Mouse (Mus musculus): ENCODE results near the gene Slc25a25. TPM values are rescaled to one million over a fixed set of nuclear protein-coding genes. Genes with fewer than 3 reads are reported as not detected.
A peak's percentile ranks its signal among the peaks of the same experiment; 100 is the strongest.
"Not testable (repeated sequence)": the region's sequence is repeated elsewhere in the genome, so short reads cannot be mapped to it uniquely, and the experiment has no call there.

Slc25a25 gene
- total RNA-seq, 2 experiments from 2014 or later = 45.3 to 211 TPM

DNA sequence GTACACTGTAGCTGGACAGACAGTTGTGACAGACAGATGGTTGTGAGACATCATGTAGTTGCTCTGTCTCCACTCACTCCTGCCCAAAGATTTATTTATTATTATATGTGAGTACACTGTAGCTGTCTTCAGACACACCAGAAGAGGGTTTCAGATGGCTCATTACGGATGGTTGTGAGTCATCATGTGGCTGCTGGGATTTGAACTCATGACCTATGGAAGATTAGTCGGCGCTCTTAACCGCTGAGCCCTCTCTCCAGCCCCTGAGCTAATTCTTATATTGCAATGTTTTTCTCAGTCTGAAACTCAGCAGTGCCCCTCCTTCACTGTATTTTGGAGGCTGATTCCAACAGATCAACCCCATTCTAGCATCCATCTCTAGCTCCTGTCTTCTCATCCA lies 34.5 kb upstream of the Slc25a25 start:
- no peak for DNase-seq
- intact Hi-C loops (cut with DNase I) = loop anchor here (2.0 to 5.0 kb wide), 2 partner anchors 25 to 133 kb away; partner anchors contain the start of genes Ciz1 and Dnm1
- Histone ChIP-seq H3K27ac (no peak overlapping the region), H3K4me3 (no peak overlapping the region)
- TF ChIP-seq CTCF (IDR thresholded peaks at IDR 0.05) = no peak

DNA sequence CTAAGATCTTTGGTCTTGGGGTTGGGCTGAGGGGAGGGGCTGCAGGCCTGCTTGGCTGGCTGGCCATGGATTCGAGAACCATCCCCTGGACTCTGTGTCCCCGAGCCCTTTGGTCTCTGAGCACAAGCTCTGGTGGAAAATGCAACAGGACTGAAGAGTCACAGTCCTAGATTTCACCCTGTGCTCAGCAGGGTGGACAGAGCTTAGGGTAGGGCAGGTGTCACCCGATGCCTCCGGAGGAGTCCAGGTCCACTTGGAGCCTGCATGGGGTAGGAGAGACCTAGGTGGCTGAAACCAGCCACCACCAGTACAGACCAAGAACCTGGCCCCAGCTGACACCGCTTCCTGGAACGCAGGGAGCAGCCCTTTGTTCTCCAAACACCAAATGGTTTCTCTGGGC lies 33.7 kb upstream of the Slc25a25 start:
- H3K27ac ChIP-seq = no peak overlapping the region
- intact Hi-C loops (cut with DNase I) = loop anchor here (5.0 kb wide), 1 partner anchor 133 kb away; the partner anchor contains the start of genes Ciz1 and Dnm1
- no peak for TF ChIP-seq CTCF (IDR thresholded peaks at IDR 0.05)
- no peak overlapping the region for H3K4me3 ChIP-seq
- no peak for DNase-seq

DNA sequence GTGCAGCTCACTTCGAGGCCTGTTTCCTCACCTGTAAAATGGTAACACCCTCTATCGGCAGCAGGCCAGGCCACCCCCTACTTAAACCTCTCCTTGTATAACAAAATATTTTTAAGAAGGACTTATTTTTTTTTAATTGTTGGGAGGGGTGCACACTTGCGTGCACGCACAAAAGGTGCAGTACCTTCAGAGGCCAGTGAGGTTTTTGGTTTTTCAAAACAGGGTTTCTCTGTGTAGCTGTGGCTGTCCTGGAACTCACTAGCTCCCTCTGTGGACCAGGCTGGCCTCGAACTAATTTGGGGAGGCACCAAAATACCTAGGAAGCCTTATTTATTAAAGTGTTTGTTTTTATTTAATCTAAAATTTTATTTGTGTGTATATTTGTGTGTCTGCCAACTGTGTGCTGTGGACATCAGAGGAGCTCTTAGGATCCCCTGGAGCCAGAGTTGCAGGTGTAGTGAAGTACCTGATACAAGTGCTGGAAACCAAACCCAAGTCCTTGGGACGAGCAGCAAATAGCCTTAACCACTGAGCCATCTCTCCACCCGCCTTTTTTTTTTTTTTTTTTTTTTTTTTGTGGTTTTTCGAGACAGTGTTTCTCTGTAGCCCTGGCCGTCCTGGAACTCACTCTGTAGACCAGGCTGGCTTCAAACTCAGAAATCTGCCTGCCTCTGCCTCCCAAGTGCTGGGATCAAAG lies 32.1 kb upstream of the Slc25a25 start:
- intact Hi-C loops (cut with DNase I) = no loop called here
- peak; percentile 59 for TF ChIP-seq CTCF (IDR thresholded peaks at IDR 0.05)
- no peak overlapping the region; the same call in 1 of the 2 replicates for H3K27ac ChIP-seq
- H3K4me3 ChIP-seq = no peak overlapping the region
- no peak for DNase-seq

DNA sequence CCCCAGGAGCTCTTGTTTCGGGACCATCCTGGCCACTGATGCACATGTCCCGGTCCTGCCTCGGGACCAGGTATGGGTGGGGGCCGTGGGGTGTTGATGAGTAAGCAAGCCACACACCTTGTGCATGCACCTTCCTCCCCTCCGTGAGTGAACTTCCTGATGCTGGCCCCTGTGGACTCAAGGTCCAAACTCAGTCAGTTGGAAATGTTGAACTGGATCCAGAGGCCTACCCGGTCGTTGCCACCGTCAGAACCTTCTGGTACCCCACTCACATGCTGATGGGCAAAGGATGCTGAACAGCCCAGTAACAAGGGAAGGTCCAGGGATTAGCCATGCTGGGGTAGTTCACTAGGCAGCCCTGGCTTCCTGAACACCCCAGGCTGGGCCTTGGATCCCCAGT lies 31.1 kb upstream of the Slc25a25 start:
- DNase-seq = no peak
- no peak for TF ChIP-seq CTCF (IDR thresholded peaks at IDR 0.05)
- H3K27ac ChIP-seq = peak overlapping the region; percentile 38; the same call in 1 of the 2 replicates
- H3K4me3 ChIP-seq = no peak overlapping the region
- intact Hi-C loops (cut with DNase I) = no loop called here

DNA sequence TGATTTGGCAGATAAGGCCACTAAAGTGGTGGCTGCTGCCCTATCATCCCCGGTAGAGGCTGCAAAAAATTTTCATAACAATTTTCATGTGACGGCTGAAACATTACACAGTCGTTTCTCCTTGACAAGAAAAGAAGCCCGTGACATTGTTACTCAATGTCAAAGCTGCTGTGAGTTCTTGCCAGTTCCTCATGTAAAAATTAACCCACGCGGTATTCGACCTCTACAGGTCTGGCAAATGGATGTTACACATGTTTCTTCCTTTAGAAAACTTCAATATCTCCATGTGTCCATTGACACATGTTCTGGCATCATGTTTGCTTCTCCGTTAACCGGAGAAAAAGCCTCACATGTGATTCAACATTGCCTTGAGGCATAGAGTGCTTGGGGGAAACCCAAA lies 24.1 kb upstream of the Slc25a25 start:
- H3K27ac ChIP-seq; DNase-seq; intact Hi-C loops (cut with DNase I); H3K4me3 ChIP-seq: not testable (repeated sequence)

DNA sequence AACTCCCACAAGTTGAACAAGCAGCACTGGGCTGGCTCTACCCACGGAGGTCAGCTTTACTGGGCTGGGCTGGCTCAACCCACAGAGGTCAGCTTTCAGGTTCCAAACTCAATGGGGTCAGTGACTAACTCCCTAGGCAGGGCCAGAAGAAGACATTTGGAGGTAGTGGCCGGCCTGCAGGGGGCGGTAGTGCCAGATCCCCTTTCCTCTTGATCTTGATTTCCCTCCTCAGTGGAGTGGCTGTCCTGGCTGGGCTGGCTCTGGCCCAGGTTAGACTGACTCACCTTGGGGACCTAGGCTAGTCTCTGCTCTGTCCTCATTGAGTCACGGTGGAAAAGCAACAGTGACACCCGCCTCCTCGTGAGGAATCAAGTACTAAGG lies 20.4 kb upstream of the Slc25a25 start:
- intact Hi-C loops (cut with DNase I) = no loop called here
- no peak overlapping the region for H3K27ac ChIP-seq
- no peak overlapping the region for H3K4me3 ChIP-seq
- peak; percentile 57 for DNase-seq
- peak; percentile 48 for TF ChIP-seq CTCF (IDR thresholded peaks at IDR 0.05)

DNA sequence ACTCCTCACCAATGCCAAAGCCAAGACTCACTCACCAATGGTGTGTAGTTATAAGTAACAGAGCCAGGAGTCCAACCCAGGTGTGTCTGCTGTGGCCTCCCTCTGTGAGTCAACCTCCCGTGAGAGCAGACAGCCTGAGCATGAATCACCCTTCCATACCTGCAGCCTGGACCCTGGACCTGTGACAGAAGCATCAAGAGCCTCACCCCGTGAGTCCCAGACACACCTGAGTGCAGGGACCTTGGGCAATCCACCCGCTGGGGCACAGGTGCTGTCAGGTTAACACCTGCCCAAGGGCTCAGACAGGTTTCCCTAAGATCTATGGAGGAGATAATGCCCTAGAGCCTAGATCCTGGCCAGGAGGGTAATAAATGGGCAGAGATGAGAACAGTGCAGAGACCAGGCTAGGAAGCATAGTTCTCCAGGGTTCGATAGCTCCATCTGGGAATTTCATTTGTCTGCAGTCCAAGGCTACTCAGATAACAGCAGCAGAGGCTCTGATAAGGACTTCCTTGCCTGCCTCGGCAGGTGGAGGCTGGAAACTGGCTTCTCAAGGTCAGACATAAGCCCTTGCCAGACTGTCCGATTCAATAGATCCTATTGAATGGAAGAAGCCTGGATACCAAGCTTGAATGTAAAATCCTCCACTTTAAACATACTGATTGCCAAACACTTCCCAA lies 19.9 kb upstream of the Slc25a25 start:
- Histone ChIP-seq H3K27ac (no peak overlapping the region), H3K4me3 (no peak overlapping the region)
- no peak for DNase-seq
- intact Hi-C loops (cut with DNase I) = no loop called here
- TF ChIP-seq CTCF (IDR thresholded peaks at IDR 0.05) = no peak

DNA sequence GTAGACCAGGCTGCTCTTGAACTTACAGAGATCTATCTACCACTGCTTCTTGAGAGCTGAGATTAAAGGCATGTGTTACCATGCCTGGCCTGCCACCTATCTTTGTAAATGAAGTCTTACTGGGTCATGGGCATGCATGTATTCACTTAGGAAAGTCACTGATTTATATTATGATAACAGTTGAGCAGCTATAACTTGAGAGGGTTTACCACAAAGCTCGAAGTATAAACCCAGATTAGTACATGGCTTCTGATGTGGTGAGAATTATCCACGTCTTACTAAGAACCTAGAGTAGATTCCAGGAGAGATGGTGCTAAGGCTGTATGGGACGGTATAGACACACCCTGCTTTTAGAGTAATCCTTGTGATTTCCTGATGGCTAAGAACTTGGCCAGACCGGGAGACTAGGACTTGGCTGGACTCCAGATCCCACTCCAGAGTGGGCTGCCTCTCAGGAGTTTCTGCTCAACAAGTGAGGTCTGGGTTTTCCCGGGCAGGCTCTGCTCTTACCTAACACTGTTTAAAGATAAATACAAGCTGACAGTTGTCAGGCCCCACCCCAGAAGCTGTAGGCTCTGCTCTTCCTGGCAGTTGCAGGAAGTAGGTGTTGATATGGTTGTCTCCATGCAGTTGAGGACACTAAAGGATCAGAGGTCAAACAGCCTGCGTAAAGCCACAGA lies 13.1 kb upstream of the Slc25a25 start:
- H3K27ac ChIP-seq = no peak overlapping the region
- no peak for DNase-seq
- H3K4me3 ChIP-seq = no peak overlapping the region
- intact Hi-C loops (cut with DNase I) = no loop called here
- TF ChIP-seq CTCF (IDR thresholded peaks at IDR 0.05) = no peak

DNA sequence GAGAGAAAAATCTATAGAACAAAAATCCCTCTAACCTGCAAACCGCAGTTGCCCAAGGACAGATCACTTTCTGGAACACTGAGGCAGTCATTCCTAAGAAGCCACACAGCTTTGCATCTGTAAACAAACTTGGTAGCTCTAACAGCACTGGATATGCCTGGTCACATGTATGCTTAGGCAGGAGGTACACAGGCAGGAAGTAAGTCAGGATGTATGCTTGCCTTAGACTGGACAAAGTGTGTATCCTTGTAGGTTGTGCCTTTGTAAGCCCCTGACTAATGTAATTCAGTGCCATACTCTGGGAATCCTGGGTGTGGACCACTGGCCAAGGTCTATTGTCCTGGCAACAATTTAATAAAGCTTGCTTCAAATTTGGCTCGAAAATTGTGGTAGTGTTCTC lies 12.5 kb upstream of the Slc25a25 start:
- H3K4me3 ChIP-seq = no peak overlapping the region
- intact Hi-C loops (cut with DNase I) = no loop called here
- no peak overlapping the region for H3K27ac ChIP-seq
- no peak for DNase-seq
- TF ChIP-seq CTCF (IDR thresholded peaks at IDR 0.05) = no peak

DNA sequence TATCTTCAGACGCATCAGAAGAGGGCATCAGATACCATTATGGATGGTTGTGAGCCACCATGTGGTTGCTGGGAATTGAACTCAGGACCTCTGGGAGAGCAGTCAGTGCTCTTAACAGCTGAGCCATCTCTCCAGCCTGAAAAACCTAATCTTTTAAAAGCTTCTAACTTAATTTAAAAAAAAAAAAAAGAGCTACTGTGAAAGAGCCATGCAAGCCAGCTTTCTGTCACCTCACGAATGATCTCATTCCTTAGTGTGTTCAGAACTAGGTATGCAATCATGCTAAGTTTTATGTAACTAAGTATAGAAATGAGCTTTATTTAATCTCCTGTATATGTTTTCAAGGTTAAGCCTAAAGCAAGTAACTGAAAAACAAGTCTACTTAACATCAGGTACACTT lies 8.4 kb upstream of the Slc25a25 start:
- Histone ChIP-seq H3K27ac (no peak overlapping the region), H3K4me3 (no peak overlapping the region)
- DNase-seq = no peak
- no peak for TF ChIP-seq CTCF (IDR thresholded peaks at IDR 0.05)
- intact Hi-C loops (cut with DNase I) = loop anchor here (2.0 kb wide), 1 partner anchor 27 kb away; no protein-coding TSS in a partner anchor

DNA sequence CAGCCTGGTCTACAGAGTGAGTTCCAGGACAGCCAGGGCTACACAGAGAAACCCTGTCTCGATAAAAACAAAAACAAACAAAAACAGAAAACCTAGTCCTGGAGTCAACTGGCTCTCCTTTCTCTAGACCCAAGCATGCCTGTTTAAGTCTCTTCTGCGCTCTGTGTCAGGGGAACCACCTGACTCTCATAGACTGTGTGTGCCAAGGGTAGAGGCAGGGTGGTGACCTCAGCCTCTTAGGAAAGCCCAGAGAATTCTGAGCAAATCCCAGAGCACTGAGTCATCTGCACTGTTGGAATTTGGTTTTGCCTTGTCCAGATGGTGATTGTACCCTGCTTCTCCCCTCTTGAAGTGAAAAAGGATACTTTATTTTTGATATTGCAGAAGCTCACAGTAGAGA lies 7.1 kb upstream of the Slc25a25 start:
- DNase-seq = peak; percentile 61
- Histone ChIP-seq H3K27ac (peak overlapping the region; percentile 59; the same call in 1 of the 2 replicates), H3K4me3 (no peak overlapping the region)
- TF ChIP-seq CTCF (IDR thresholded peaks at IDR 0.05) = no peak
- intact Hi-C loops (cut with DNase I) = no loop called here

DNA sequence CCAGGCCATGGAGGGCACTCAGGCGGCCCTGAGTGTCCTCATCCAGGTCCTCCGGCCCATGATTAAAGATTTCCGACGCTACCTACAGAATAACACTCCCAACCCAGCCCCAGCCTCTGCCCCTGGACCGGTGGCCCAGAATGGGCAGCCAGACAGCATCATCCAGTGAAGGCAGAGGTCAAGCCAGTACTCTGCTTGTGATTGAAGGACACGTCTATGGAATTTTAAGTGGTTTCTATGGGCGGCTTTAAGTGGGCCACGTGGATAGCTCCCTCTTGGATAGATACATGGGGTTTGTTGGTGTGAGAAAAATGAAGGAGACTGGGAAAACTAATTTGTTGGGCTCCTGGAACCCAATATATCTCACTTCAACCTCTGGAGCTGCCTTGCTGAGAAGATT lies 3.9 kb upstream of the Slc25a25 start:
- Histone ChIP-seq H3K4me3 (no peak overlapping the region), H3K27ac (no peak overlapping the region)
- DNase-seq = no peak
- no peak for TF ChIP-seq CTCF (IDR thresholded peaks at IDR 0.05)
- intact Hi-C loops (cut with DNase I) = no loop called here

DNA sequence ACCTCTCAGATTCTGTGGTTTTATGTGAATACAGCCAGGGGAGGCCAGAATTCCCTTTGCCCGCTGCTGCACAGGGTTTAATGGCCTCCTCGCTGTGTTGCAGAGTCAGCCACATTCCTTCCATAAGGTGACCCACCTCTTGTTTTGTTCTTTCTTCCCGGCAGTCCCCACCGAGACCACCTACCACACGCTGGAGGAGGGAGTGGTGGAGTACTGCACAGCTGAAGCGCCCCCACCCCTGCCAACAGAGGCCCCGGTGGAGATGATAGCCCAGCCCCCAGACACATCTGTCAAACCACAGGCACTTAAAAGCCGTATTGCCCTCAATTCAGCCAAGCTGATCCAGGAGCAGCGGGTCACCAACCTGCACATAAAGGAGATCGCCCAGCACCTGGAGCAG lies 3.4 kb upstream of the Slc25a25 start:
- intact Hi-C loops (cut with DNase I) = loop anchor here (5.0 kb wide), 1 partner anchor 47 kb away; no protein-coding TSS in a partner anchor
- DNase-seq = no peak
- no peak for TF ChIP-seq CTCF (IDR thresholded peaks at IDR 0.05)
- H3K27ac ChIP-seq = no peak overlapping the region
- H3K4me3 ChIP-seq = no peak overlapping the region
